Mouse (Mus musculus): ENCODE results near the gene Psap.
"Not testable (repeated sequence)": the region's sequence is repeated elsewhere in the genome, so short reads cannot be mapped to it uniquely, and the experiment has no call there.

The Psap gene

GRCm38 (mm10) chr10:60277207-60278005 is at the start of gene Psap:
TSS of gene Psap (plus strand) at chr10:60277627.
- peak; percentile 86 for DNase-seq (ENCODE audit: low read depth, low spot score)

- DNase-seq (ENCODE audit: low read depth, low spot score) = no peak
Measured at GRCm38 (mm10) chr10:60227666-60228065, 49.8 kb upstream of the Psap start.

DNA sequence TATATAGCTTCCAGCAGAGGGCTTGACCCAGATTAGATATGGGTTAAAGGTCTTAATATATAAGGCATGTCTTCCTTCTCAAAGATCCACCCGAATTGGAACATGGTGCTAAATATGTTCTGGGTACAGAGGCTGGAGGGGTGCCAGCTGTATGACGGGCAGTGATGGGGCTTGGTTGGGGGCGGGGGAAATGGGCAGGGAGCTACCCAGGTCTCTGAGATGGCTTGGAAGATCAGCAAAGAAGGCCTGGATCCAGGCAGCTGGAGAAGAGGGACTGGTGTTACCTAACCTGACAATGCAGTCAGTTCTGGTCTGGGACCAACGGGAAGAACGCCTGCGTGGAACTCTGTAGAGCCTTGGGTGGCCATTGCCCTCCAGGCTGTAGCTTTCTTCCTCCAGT is 48.3 kb upstream of the Psap start:
- DNase-seq (ENCODE audit: low read depth, low spot score) = no peak

- DNase-seq (ENCODE audit: low read depth, low spot score) = no peak
Measured at GRCm38 (mm10) chr10:60230321-60231088, 46.9 kb upstream of the Psap start.

DNA sequence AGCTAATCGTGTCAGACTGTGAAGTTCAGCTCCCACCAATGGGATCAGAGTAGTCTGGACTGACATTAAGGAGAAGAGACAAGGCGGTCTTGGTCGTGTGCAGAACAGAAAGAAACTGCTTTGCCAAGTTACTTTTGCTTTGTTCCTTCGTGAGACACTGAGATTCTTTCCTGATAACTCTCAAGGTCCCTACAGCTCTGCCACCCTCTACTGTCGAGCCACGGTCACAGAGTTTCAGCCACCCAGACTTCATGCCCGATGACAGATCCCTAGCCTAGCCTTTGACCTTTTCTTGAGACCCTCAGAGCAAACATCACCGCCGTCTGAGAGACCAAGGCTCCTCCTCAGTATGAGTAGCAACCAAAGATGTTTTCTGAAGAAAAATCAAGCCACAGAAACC is 43.4 kb upstream of the Psap start:
- no peak for DNase-seq (ENCODE audit: low read depth, low spot score)

DNA sequence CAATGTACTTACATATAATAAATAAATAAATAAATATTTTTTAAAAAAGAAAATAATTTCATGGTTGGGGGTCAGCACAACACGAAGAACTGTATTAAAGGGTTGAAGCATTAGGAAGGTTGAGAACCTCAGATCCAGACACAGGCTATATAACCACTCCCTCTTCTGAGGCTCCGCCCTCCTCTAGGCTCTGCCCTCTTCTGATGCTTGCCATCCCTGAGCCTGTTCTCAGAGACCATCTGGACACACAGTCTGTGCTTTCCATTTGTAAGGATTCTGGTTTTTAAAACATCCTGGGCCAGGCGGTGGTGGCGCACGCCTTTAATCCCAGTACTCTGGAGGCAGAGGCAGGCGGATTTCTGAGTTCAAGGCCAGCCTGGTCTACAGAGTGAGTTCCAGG is 41.6 kb upstream of the Psap start:
- DNase-seq (ENCODE audit: low read depth, low spot score) = not testable (repeated sequence)

DNA sequence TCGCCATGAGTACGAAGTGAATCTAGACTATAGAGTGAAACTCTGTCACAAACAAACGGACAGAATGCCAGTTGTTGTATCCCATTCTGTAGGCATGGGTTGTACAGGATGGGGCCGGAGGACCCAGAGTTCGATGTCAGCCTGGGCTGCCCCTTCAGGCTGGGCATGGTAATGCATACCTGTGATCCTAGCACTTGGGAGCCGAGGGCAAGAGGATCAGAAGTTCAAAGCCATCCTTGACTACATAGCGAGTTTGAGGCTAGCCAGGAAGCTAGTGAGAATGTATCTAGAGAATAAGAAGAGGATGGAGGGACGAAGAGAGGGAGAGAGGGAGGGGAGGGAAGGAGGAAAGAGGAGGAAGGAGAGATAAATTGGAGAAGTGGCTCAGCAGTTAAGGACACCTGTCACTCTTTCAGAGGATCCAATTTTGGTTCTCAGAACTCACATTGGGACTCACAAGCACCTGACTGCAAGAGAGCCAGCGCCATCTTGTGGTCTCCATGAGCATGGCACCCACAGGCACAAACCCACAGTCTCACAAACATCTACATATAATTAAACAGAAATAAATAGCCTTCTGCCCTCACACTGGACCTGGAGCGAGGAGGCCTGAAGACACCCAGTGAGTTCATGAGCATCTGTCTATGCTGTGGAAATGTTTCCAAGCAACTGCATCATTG is 39.8 kb upstream of the Psap start:
- DNase-seq (ENCODE audit: low read depth, low spot score) = peak; percentile 77

GRCm38 (mm10) chr10:60240416-60240815 is 37.0 kb upstream of the Psap start:
- no peak for DNase-seq (ENCODE audit: low read depth, low spot score)

- DNase-seq (ENCODE audit: low read depth, low spot score) = peak; percentile 21
Measured at GRCm38 (mm10) chr10:60243941-60244340, 33.5 kb upstream of the Psap start.

GRCm38 (mm10) chr10:60245041-60245440 is 32.4 kb upstream of the Psap start:
- peak; percentile 94 for DNase-seq (ENCODE audit: low read depth, low spot score)

- DNase-seq (ENCODE audit: low read depth, low spot score) = no peak
Measured at GRCm38 (mm10) chr10:60245635-60246034, 31.8 kb upstream of the Psap start.

GRCm38 (mm10) chr10:60246519-60246918 is 30.9 kb upstream of the Psap start:
- peak; percentile 56 for DNase-seq (ENCODE audit: low read depth, low spot score)

- peak; percentile 19 for DNase-seq (ENCODE audit: low read depth, low spot score)
Measured at GRCm38 (mm10) chr10:60248345-60248744, 29.1 kb upstream of the Psap start.

- DNase-seq (ENCODE audit: low read depth, low spot score) = no peak
Measured at GRCm38 (mm10) chr10:60250426-60250965, 26.9 kb upstream of the Psap start.

DNA sequence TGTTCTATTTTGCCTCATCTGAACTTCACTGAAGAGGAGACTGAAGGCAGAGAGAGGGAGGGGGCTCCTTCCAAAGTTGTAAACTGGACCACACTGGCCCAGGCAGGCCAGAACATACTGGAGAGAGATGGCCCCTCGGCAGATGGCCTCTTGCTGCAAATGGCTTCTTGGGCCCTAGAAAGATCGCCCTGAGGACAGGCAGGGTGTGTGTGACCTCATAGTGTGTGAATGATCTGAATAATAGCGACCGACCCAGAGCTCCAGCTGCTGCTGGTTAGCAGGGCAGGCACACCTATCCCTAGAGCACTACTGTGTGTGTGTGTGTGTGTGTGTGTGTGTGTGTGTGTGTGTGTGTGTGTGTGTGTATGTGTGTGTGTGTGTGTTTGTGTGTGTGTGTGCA is 25.2 kb upstream of the Psap start:
- DNase-seq (ENCODE audit: low read depth, low spot score) = no peak

DNA sequence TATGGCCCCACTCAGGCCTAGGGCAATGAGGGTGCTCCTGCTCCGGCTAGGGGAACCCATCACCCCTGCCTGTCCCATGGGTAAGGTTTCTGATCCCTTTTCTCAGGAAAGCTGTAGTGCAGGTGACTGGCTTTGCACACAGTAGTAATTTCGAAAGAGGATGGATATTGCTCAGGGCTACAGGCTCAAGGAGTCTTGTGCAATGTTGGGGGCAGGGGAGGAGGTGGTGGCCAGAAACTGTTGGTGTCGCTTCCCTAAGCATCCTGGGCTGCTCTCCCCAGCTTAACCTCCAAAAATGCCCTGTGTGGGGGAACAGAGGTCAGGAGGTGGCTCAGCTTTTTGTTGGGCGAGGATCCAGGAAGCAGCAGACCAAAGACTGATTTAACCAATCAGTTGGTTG is 24.8 kb upstream of the Psap start:
- peak; percentile 27 for DNase-seq (ENCODE audit: low read depth, low spot score)

- DNase-seq (ENCODE audit: low read depth, low spot score) = no peak
Measured at GRCm38 (mm10) chr10:60256088-60256487, 21.3 kb upstream of the Psap start.

DNA sequence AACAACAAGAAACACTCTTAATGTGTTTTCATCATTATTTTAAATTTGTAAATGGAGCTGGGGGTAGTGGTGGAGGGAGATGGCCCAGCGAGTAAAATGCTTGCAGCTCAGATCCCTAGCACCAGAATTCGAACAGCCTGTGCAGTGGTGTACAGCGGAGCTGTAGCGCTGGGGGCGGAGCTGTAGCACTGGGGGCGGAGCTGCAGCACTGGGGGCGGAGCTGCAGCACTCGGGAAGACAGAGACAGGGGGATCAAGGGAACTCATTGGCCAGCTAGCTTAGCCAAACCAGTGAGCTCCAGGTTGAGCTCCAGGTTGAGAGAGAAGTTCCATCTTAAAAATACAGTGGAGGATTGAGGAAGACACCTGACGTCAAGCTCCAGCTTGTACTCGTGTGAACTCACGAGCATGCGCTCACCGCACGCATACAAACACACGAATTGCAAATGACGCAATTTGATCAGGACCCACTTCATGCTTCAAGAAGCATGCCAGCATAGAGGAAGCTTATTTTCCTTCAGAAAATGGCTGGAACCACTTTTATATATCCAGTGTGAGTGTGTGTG is 20.1 kb upstream of the Psap start:
- DNase-seq (ENCODE audit: low read depth, low spot score) = no peak

DNA sequence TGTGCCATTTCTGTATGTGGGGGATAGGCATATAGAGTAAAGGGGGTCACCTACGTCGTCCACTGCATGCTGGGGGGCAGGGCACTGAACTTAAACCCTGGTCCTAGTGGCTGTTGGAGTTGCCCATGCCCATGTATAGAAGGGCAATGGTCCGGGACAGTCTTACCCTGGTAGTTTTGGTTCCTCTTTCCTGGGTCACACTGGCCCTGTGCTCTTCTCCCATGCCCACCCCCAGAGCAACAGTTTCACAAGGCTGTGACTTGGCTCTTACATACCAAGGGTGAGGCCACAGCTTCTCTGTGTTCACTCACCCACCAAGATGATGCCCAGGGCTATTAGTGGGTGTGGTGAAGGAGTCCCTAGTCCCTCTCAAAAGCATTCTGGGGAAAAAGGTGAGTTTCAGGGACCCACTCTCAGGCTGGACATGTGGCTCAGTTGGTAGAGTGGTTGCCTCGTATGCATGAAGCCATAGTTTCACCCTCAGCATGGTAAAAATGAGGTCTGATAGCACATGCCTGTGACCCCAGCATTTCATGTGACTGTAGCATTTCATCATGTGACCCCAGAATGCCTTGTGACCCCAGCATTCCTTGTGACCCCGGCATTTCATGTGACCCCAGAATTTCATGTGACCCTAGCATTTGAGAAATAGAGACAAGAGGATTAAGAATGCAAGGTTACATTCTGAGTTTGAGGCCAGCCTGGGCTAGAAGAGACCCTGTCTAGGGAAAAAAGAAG is 16.7 kb upstream of the Psap start:
- no peak for DNase-seq (ENCODE audit: low read depth, low spot score)

DNA sequence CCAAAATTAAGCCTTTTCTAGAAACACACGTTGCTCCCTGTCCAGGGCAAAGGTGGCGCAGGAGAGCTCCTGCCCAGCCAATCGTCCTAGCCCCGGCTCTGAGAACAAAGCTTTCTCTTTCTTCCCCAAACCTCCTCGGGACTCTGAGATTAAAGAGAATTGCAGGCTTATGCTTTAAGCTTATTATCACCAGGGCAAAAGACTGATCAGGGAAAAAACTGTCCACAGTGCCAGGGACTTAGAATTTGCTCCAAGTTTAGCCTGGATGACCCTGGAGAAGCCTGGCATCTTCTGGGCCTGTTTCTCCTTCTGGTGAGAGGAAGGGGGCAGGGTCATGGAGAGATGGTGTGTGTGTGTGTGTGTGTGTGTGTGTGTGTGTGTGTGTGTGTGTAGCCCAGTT is 15.9 kb upstream of the Psap start:
- no peak for DNase-seq (ENCODE audit: low read depth, low spot score)

- DNase-seq (ENCODE audit: low read depth, low spot score) = peak; percentile 80
Measured at GRCm38 (mm10) chr10:60262386-60262785, 15.0 kb upstream of the Psap start.
